1 mouse cellular context compared by ENCODE assay signal in the genomic region with DNA sequence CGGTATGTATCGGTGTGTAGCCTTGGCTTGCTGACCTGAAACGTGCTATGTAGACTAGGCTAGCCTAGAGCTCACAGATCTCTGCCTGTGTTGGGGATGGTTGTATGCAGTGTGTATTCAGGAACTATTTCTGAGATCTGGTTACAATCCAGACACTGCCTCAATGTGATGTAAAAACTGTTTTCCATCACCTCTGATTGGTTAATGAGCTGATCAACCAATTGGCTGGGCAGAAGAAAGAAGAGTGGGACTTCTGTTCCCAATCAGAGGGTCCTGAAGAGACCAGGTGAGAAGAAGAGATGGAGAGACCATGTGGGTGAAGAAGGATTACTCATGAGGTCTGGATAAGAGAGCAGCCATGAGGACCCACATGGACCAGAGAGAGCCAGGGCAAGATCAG.
TF ChIP-seq lines count a peak whose summit lies in the region.

No protein-coding gene starts in this region.

TF ChIP-seq in MEL, 35 proteins besides CTCF, POLR2A, EP300 and RAD21 (continued from another document):
- TF ChIP-seq POLR2AphosphoS2 (IDR thresholded peaks at IDR 0.05; ENCODE audit: low read length) = 0 out of 2 replicates have a peak, but pooled peaks have one; percentile 35
- no peak for TF ChIP-seq MAFK (IDR thresholded peaks at IDR 0.05; ENCODE audit: borderline replicate concordance, low read depth, low read length)
- no peak for TF ChIP-seq KAT2A (conservative IDR thresholded peaks at IDR 0.05; ENCODE audit: low read depth, low read length)
- TF ChIP-seq TAL1 (IDR thresholded peaks at IDR 0.05; ENCODE audit: low read length) = no peak
